Mouse (Mus musculus) telencephalon, adult 2 months (tissue): ENCODE data around the gene Sall1.

Experiments used
- DNase-seq: peaks from one replicate; pipeline ENCODE4 v3.0.0-alpha.2; 2011; ENCODE audit warnings: low read depth, low spot score

Gene Sall1

DNA sequence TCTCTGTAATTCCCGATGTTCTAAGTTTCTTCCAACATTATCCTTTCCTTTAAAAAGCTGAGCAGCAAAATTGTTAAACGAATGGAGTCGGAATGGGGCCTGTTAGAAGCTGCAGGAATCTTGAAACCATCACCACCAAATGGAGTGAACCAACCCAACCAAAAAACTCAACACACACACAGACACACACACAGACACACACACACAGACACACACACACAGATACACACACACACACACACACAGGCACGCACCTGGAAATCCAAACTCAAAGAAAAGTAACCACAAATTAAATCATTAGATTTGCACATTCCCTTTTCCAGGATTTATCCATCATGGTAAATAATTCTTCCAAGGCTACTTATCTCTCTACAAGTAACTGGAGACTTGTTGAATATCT is 5.0 kb downstream of the Sall1 start:
- DNase-seq: no peak

DNA sequence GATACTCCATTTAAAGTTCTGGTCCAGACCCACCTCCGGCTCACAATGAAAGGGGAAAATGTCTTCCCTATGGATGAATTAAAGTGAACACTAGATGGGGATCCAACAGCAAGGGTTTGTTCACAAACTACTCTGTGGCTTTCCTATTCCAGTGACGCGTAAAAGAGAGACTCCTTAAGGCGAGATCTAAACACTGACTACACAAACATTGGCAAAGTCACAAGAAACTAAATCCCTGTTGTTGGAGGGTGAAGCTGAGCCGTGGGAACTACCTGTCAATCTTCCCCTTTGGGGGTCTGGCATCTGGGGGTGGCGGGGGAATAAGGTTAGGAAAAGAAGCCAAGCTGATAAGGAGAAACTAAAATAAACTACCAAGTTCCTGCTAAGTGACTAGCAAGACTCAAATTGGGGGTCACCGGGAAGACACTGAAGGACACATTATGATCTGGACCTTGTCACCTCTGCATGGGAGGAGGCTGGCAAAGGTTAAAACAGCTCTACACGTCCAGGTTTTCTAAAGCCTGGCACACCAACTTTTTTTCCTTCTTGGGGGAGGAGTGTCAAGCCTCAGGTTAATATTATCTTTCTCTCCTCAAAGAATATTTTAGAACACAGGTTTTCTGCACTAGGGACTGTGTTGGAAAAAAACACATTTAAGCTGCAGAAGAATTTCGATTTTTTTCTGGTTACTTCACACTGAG is 6.3 kb downstream of the Sall1 start:
- no peak for DNase-seq

DNA sequence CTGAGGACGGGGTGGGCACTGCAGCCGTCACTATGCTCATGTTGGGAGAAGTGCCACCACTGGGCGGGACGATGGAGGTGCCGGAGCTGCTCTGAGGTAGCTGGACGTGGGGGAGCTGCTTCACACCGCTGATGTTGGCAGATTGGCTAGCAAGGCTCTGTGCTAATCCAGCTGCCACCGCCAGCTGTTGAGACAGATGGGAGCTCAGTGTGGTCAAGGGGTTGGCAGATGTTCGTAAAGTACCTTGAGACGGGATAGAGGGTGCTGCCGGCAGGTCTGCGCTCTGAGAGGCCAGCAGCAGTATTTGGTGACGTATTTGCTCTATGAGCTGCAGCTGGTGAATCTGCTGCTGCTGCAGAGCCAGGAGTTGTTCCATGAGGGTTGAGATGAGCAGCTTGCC is 11.6 kb downstream of the Sall1 start:
- DNase-seq: no peak

DNA sequence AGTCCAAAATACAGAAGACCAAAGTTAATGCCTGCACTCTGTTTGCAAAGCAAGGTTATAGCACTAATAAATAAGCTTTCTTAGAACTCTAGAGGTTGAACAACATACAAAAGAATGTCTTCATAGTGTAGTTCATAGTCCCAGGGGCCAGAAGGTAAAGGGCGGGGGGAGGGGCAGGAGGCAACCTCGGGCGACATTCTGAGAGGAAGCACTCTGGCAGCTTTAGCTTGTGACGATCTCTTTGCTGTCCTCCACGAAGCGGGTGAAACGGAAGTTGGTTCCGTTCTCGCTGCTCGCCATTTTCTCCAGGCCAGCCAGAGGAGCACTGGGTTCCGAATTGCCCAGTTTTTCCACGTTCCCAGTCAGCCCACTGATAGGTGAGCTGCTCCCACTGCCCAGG is 15.8 kb downstream of the Sall1 start:
- DNase-seq: no peak

DNA sequence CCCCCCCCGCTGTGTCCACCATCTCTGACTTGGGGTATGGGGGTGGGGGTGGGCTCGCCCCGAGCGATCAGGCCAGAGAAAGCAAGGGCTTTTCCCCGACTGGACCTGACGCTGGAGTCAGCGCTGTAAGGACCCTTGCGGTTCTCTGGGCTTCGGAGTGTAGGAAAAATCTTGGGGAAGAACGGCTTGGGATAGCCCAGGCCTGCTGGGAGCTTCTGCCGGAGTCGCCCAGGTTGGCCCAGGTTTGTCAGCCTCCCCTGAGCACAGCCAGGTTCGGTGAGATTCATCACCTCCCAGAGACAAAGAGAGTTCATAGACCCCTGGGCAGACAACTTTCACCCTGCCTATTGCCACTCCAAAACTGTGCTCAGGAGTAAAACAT is 17.8 kb downstream of the Sall1 start:
- no peak for DNase-seq

DNA sequence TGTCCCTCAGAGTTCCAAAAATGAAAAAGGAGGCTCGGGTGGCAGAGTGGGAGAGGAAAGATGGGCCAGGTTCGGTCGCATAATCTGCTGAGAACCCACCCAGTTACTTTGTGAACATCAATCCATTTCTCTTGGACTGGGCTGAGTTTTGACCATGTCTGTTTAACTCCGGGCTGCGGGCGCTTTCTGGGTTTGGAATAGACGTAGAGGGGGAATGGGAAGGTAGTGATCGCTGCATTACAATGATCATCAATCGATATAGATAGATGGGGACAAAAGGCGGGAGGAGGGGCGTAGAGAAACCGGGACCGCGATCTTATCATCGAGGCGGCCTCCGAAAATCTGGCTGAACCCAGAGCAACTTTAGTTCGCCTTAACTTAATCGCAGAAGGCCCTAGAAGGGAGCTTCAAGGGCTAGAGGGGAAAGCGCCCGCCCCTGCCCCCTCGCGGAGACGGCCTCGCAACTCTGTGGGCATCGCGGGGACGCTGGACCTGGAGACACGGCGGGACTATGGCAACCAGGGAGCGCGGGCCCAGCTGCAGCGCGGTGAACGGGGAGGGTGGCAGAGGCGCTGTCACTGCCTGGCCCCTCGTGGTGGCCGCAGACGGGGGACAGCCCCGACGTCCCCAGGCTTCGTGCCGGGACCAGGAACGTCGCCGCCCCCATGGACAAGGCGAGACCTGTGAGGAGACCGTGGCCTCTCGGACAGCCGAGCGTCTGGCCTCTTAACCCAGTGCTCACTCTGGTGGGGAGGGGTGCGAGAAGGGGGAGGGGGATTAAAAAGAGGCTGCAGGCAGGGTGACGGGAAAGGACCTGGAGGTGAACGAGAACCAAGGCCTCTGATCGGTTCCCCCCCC is 18.5 kb downstream of the Sall1 start:
- DNase-seq: no peak

DNA sequence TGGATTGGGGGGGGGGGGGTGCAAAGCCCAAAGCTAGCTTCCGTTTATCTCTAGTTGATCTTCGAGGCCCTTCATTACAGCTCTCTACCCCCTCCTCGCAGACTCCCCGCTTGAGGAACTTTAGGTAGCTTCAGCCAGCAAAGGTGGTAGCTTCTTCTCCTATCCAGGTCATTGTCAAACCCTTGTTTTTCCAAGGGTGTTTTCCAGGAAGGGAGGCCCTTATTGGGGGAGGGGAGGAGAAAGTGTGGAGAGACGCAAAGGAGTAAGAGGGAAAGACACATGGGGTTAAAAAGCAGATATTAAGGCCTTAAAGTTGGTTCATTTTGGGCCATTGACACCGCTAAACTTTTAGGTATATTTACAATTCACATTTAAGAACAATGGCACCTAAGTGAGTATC is 19.2 kb downstream of the Sall1 start:
- DNase-seq: no peak

DNA sequence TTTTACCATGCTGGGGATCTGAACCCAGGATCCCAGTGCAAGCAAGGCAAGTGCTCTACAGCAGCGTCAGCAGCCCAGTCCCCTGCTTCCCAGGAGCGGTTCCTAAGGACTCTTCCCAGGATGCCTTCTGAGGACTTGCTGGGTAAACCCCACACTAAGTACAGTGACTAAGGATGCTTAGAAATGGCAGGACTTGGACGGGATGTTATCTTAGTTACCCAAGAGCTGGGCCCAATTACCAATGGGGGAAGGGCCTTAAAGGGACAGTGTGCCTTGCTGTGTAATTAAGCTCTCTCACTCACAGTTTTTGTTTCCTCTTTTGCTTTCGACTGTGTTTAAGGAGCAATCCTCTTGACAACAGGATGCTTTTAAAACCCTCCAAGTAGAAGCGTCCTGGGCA is 22.8 kb downstream of the Sall1 start:
- DNase-seq: no peak

DNA sequence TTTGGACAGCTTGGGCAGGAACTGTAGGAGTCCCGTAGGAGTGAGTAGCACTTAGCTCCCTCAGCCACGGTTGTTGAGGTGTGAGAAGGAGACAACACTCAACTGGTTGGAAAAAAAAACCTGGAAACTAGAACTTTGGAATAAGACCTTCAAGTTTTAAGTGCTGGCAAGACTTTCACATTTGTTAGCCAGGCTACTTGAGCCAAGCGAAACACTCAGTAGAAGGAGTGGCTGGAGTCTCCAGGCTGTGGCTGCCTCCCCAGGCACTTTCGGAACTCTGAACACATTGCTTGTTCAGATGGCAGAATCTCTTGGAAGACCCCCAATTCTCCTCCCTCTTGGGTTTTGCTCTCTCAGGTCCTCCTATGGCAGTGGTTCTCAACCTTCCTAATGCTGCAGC is 26.1 kb downstream of the Sall1 start:
- no peak for DNase-seq

DNA sequence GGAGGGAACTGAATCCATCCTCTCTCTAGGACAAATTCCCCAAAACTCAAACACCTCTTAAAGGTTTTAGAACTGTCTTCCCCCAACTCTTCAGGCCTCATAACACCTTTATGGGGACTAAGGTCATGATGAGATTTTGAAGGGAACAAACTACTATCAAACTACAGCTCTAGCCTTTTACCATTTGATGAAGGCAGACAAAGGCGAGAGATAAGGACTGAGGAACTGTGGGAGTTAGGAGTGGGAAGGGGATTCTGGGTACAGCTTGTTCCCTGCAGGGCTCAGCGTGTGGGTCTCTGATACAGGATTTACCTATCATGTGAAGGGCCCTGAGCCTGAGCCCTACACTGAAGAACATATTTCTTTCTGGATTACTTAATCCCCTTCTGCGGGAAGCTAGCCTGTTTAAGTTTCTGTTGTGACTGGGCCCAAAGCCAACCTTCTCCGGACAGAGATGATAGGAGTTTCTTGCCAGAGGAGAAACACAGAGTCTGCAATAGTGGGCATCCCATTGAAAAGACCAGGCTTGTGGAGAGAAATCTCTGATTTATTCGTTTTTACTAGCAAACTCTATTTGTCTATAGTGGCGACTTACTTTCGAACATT is 27.4 kb downstream of the Sall1 start:
- no peak for DNase-seq

DNA sequence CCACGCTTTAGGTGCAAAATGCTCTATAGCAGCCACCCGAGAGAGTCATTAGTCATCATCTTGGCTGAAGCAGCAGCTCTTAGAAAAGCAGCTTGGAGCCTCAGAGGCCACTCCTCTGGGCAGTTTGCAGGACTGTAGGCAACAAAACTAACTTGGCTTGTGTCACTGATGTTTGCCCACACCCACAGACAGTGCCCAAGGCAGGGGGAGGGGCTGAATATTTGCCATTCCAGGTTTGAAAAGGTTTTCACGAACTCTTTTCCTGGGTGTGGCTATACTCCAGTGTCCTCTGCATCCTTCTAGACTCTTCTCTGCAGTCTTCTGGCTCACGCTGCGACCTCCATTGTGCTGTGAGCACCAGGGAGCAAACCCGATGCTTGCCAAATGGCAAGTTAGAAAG is 28.4 kb downstream of the Sall1 start:
- DNase-seq: no peak

DNA sequence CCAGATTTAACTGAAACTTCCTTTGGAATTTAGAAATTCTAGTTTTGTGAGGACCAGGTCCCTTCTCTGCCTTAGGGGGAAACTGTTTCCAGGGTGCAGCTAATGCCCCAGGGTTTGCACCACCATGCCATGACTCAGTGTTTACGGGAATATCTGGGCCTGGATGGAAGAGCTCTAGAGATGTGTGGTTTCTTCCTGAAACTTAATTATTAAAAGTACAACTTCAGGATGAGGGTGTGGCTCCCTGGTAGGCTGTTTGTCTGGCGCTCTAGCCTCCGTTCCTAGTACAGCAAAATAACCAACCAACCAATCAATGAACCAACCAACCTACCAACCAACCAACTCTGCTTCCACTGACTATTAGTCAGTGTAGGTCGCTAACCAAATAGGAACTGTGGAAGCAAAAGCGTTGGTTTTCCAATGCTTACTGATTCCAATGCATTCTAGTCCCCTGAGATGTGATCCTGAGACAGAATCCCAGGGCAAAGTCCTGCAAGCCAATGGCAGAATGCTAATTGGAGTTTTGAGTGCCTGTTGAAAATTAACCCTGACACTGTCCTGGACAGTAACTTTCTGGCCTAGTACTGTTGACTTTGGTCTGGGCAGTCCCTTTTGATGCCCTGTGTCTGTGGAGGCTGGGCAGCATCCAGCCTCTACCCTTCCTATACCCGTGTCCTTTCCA is 31.0 kb downstream of the Sall1 start:
- DNase-seq: no peak

DNA sequence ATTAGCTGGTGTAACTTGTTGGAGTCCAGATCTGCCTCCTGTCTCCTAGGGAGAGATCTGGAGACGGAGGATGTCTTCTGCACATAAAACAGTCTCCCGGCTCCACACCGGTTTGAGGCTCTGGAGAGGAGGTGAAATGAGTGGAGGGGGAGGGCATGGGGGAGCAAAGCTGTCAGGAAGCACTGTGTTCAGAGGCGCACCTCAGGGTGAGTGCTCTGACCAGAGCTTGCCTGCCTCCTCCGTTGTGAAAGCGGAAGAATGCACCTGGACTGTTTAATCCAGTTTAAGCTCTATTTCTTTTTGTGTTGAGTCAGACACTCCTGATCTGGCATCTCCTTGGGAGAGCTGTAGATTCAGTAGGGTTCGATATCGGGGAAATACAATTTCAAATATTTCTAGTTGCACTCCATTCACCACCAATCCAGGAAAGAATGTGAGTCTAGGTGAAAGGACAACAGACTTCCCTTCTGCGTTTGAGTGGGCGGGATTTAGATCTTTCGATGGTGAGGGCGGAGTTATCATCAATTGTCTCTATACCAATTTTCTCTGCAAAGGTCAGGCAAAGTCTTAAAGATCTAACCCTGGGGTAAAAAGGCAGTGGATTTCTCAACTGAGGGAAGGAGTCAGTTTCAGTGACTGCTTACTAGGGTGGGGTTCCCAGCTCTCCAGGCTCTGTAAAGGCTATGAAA is 31.8 kb downstream of the Sall1 start:
- no peak for DNase-seq

DNA sequence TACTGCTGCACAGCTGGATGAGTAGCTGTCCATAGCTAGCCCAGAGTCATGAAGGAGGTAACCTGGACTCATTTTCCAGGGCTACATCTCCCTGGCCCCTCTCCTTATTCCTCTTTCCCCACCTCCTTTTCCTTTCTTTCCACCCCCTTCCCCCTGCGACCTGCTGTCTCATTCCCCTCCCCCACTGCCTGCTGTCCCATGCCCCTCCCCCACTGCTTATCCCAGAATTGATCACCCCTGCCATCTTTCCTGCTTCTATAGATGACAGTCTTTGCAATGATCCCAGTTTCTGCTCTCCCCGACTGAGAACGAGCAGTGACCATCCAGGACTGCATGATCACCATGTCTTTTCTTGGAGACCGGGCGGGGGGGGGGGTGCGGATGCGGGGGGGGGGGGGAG is 35.2 kb downstream of the Sall1 start:
- no peak for DNase-seq

DNA sequence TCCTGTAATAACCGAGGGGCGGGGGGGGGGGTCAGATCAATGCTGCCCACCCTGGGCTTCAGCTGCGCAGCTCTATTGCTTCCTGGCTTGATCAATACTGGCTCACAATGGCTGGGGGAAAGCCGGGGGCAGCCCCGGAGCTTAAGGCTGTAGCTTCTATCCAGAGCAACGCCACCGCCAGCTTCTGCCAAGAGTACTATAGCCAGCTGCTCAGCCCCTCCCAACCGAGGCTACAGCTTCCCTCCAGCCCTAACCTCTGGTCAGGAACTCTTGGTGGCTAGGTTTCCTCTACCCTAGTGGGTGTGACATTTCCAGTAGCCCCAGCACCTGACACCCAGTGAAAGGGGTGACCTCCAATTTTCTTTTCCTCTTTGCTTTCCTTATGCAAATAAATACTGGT is 36.8 kb downstream of the Sall1 start:
- no peak for DNase-seq

DNA sequence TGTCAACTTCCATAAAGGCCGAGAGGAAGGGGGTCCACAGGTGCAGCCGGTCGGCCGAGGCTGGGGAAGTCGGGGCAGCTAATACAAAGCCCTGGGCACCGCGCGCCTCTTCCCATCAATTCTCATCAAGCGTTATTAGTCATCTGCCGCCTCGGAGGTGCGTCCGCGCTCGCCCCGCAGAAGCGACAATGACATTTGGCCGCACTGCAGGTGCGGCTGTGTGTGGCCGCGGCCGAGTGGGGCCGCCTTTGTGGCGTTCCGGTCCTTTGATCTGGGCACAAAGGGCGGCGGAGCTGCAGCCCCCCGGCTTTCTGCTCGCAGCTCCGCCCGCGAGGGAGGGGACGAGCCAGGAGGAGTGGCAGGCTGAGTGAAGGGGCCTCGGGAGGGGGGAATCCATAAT is 37.5 kb downstream of the Sall1 start:
- no peak for DNase-seq

DNA sequence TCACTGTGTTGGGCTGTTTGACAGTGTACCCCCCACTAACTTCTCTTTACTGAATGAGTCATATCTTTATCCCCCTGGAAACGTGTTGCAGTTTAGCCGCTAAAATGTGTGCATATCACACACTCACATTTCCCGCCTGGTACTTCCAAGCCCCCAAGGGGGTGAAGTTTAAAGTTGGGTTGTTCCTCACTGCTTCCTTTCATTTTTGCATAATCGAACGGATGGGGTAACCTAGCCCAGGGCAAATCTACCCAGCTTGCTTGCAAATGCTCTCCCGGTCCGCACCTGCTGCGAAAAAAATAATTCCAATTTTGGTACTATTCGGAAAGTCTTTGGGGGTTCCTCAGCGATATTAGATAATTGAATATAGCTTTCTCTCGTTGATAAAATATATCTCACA is 38.2 kb downstream of the Sall1 start:
- DNase-seq: no peak

DNA sequence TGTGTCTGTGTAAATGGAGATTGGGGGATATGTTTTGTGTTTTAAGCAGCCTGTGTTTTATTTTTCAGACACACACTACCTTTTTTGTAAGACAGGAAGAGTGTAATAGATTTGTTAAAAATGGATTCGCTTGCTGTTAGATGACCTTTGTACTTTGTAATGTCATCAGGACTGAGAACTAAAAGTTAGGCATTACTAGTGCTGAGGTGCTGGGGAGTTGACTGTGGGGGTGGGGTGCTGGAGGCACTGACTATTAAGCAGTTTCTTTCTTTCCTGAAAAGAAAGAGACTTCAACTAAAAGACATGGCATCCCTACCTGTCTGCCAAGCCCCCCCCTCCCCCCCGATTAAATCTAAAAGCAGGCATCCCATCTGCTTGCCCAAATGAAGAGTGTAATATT is 39.9 kb downstream of the Sall1 start:
- DNase-seq: no peak

DNA sequence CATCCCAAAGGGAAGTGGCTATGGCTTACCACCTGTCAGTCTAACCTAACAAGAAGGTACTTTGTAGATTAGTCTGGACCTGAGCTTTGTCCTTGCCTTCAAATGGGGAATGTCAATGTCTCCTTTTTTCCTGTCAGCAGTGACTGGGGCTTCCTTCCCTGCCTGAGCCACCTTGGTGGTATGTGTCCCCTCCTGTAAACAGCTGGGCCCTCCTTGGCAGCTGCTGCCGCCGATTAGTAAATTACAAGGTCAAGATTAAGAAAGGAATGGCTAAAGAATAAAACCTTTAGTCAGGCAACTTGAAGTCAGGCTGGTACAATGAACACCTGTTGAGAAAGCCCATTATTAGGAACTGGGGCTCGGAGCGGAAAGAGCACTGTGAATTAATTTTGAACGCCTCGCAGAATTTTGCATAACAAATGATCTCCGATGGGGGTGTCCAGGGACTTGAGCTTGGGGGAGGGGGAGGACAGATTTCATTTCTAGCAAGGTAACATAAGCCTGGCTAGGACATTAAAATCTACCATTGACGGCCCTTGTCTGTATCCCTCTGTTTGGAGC is 40.5 kb downstream of the Sall1 start:
- DNase-seq: no peak

DNA sequence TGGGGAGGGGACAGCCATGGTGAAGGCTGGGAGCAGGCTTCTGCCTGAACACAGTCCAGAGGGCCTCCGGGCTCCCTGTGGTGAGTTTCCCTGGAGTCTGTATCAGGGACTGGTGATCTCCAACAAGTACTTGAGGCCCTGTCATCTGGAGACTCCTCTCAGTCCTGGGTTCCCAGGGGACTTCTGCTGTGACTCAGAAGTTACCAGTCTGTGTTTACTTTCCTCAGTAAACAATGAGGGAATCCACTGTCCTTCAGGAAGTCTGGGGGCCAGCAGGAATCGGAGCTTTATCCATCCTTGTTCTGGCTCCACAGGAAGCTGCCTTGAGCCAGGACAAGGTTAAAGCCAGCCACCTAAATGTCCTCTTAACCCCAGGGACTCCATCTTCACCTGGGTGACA is 41.8 kb downstream of the Sall1 start:
- no peak for DNase-seq

DNA sequence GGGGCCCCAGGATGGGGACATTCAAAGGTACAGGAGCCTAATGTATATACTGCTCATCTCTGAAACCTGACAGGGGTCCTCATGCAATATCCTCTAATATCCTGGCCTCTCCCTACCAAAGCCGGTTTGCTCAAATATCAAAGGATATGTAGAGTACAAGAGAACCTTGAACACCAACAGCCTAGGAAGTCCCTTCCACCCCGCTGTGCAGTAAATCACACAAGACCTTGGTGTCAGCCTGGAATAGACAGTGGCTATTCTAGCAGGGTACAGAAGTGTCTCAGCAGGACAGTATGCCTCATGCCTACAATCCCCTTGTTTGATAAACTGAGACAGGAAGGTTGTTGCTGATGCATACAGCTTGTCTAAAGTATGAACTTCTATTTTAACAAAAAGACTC is 46.7 kb downstream of the Sall1 start:
- no peak for DNase-seq
